Mouse (Mus musculus): Measurements from ENCODE around the gene Prpf6. TPM values are rescaled to one million over a fixed set of nuclear protein-coding genes. Genes with fewer than 3 reads are reported as not detected.

The Prpf6 gene
- total and polyA plus RNA-seq, 2 experiments from 2014 or later = 23.4 to 31.8 TPM

DNA sequence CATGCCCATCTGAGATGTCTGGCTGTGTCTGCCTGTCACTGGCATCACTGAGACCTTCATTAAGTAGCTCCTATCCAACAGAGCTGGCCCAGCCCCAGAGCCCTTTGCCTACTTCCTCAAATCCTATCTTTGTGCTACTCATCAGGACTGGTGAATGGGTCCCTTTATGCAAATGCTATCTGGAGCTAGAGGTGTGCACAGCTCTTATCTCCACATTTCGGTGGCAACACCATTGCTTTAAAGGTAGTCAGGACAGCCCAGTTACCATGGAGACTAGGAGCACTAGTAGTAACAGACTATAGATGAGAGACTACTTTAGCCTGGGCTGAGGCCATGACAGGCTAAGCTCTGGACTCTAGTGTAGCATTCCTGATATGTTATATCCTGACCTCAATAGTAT, 93.0 kb downstream of the Prpf6 start:
- Histone ChIP-seq H3K27me3 (ENCODE audit: control insufficient read depth, insufficient read depth, low read length) (no peaks in the 10 kb centered on the region), H3K9me3 (replicated peaks; ENCODE audit: control insufficient read depth, low read length) (no peaks in the 10 kb centered on the region), H3K9ac (replicated peaks; ENCODE audit: low read depth, low read length) (no peak overlapping the region), H3K27ac (ENCODE audit: low read depth) (no peak overlapping the region), H3K36me3 (replicated peaks; ENCODE audit: control insufficient read depth, insufficient read depth, low read length) (peaks cover 21% of the 10 kb centered on the region), H3K4me1 (ENCODE audit: control insufficient read depth, insufficient read depth) (peaks cover 5% of the 10 kb centered on the region; the same call in 1 of the 2 replicates), H3K4me3 (ENCODE audit: low read depth, low read length) (no peak overlapping the region), H3K4me2 (ENCODE audit: low read depth, low read length) (no peak overlapping the region)
- 59% methylated on average over 1 of the region's 1 CpGs for WGBS
- ATAC-seq (ENCODE audit: insufficient read depth, low read depth) (no peak), DNase-seq (ENCODE audit: low spot score) (no peak)
- no peak for TF ChIP-seq CTCF (IDR thresholded peaks at IDR 0.05; ENCODE audit: low read depth)
- no peak for TF ChIP-seq EP300 (IDR thresholded peaks at IDR 0.05; ENCODE audit: low read depth)

- peaks cover 21% of the 10 kb centered on the region for H3K36me3 ChIP-seq (replicated peaks; ENCODE audit: control insufficient read depth, insufficient read depth, low read length)
- WGBS = 90% methylated on average over 4 of the region's 4 CpGs
- no peak for ATAC-seq (ENCODE audit: insufficient read depth, low read depth)
- TF ChIP-seq CTCF (IDR thresholded peaks at IDR 0.05; ENCODE audit: low read depth) (no peak), EP300 (IDR thresholded peaks at IDR 0.05; ENCODE audit: low read depth) (no peak)
- no peak overlapping the region for H3K4me3 ChIP-seq (ENCODE audit: low read depth, low read length)
- H3K4me1 ChIP-seq (ENCODE audit: control insufficient read depth, insufficient read depth) = peaks cover 2% of the 10 kb centered on the region; the same call in 1 of the 2 replicates
- H3K27ac ChIP-seq (ENCODE audit: low read depth) = no peak overlapping the region
- H3K9me3 ChIP-seq (replicated peaks; ENCODE audit: control insufficient read depth, low read length) = no peaks in the 10 kb centered on the region
- H3K4me2 ChIP-seq (ENCODE audit: low read depth, low read length) = no peak overlapping the region
- no peak for DNase-seq (ENCODE audit: low spot score)
- H3K9ac ChIP-seq (replicated peaks; ENCODE audit: low read depth, low read length) = no peak overlapping the region
- H3K27me3 ChIP-seq (ENCODE audit: control insufficient read depth, insufficient read depth, low read length) = no peaks in the 10 kb centered on the region
Observed at GRCm38 (mm10) chr2:181685686-181686085, 94.0 kb downstream of the Prpf6 start.

GRCm38 (mm10) chr2:181687586-181687985, 95.9 kb downstream of the Prpf6 start:
- Histone ChIP-seq H3K9me3 (replicated peaks; ENCODE audit: control insufficient read depth, low read length) (no peaks in the 10 kb centered on the region), H3K27me3 (ENCODE audit: control insufficient read depth, insufficient read depth, low read length) (no peaks in the 10 kb centered on the region), H3K27ac (ENCODE audit: low read depth) (no peak overlapping the region), H3K36me3 (replicated peaks; ENCODE audit: control insufficient read depth, insufficient read depth, low read length) (peaks cover 21% of the 10 kb centered on the region), H3K4me2 (ENCODE audit: low read depth, low read length) (no peak overlapping the region), H3K4me1 (ENCODE audit: control insufficient read depth, insufficient read depth) (no peaks in the 10 kb centered on the region), H3K9ac (replicated peaks; ENCODE audit: low read depth, low read length) (no peak overlapping the region), H3K4me3 (ENCODE audit: low read depth, low read length) (no peak overlapping the region)
- TF ChIP-seq CTCF (IDR thresholded peaks at IDR 0.05; ENCODE audit: low read depth) (no peak), EP300 (IDR thresholded peaks at IDR 0.05; ENCODE audit: low read depth) (no peak)
- WGBS = 90% methylated on average over 8 of the region's 8 CpGs
- no peak for ATAC-seq (ENCODE audit: insufficient read depth, low read depth)
- DNase-seq (ENCODE audit: low spot score) = no peak

GRCm38 (mm10) chr2:181689466-181690160, 97.9 kb downstream of the Prpf6 start:
- TF ChIP-seq CTCF (IDR thresholded peaks at IDR 0.05; ENCODE audit: low read depth) (no peak), EP300 (IDR thresholded peaks at IDR 0.05; ENCODE audit: low read depth) (no peak)
- H3K9ac ChIP-seq (replicated peaks; ENCODE audit: low read depth, low read length) = no peak overlapping the region
- H3K4me2 ChIP-seq (ENCODE audit: low read depth, low read length) = no peak overlapping the region
- H3K36me3 ChIP-seq (replicated peaks; ENCODE audit: control insufficient read depth, insufficient read depth, low read length) = peaks cover 21% of the 10 kb centered on the region
- peaks cover 6% of the 10 kb centered on the region; the same call in 1 of the 2 replicates for H3K4me1 ChIP-seq (ENCODE audit: control insufficient read depth, insufficient read depth)
- ATAC-seq (ENCODE audit: insufficient read depth, low read depth) = no peak
- H3K9me3 ChIP-seq (replicated peaks; ENCODE audit: control insufficient read depth, low read length) = no peaks in the 10 kb centered on the region
- no peak for DNase-seq (ENCODE audit: low spot score)
- no peaks in the 10 kb centered on the region for H3K27me3 ChIP-seq (ENCODE audit: control insufficient read depth, insufficient read depth, low read length)
- H3K27ac ChIP-seq (ENCODE audit: low read depth) = no peak overlapping the region
- 87% methylated on average over 10 of the region's 10 CpGs for WGBS
- no peak overlapping the region for H3K4me3 ChIP-seq (ENCODE audit: low read depth, low read length)

DNA sequence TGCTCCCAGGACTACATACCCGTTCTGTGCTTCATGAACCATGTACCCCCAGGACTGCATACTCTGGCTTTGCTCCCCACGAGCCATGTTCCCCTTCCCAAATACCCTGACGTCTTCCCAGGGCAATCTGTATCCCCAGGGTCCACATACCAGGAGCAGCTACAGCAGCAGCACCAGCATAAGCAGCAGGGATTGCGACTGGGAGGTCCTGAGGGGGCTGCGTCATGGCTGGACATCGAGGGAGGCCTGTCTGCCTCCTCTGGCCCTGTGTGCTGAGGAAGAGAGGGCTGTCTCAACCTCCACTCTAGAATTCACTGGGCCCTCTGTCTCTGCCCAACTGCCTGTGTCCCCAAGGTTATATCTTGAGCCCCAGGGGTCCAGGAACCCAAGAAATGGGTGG, 99.4 kb downstream of the Prpf6 start:
- DNase-seq (ENCODE audit: low spot score) (no peak), ATAC-seq (ENCODE audit: insufficient read depth, low read depth) (no peak)
- H3K4me1 ChIP-seq (ENCODE audit: control insufficient read depth, insufficient read depth) = peaks cover 6% of the 10 kb centered on the region; the same call in 1 of the 2 replicates
- WGBS = 82% methylated on average over 6 of the region's 6 CpGs
- no peak overlapping the region for H3K4me3 ChIP-seq (ENCODE audit: low read depth, low read length)
- no peak overlapping the region for H3K4me2 ChIP-seq (ENCODE audit: low read depth, low read length)
- H3K9me3 ChIP-seq (replicated peaks; ENCODE audit: control insufficient read depth, low read length) = no peaks in the 10 kb centered on the region
- H3K27ac ChIP-seq (ENCODE audit: low read depth) = no peak overlapping the region
- no peaks in the 10 kb centered on the region; the same call in 1 of the 2 replicates for H3K27me3 ChIP-seq (ENCODE audit: control insufficient read depth, insufficient read depth, low read length)
- peaks cover 17% of the 10 kb centered on the region for H3K36me3 ChIP-seq (replicated peaks; ENCODE audit: control insufficient read depth, insufficient read depth, low read length)
- no peak overlapping the region for H3K9ac ChIP-seq (replicated peaks; ENCODE audit: low read depth, low read length)
- no peak for TF ChIP-seq EP300 (IDR thresholded peaks at IDR 0.05; ENCODE audit: low read depth)
- no peak for TF ChIP-seq CTCF (IDR thresholded peaks at IDR 0.05; ENCODE audit: low read depth)

DNA sequence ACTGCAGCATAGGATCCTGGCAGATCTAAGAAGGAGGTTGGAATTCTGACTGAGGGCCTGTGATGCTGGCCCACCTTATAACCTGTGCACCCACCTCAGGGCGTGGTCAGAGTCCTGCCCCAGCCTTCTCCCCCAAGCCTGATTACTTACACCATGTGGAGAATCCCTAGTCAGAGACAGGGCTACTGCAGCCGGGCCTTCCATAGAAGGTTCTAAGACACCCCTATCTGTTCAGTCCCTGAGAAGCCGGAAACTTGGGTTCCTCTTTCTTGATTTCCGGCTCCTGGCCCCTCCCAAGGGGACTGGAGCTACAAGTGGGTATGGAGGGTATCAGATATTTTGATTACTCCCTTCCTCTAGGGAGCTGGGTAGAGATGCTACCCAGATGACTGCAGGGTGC, 99.9 kb downstream of the Prpf6 start:
- Histone ChIP-seq H3K4me2 (ENCODE audit: low read depth, low read length) (no peak overlapping the region), H3K9me3 (replicated peaks; ENCODE audit: control insufficient read depth, low read length) (no peaks in the 10 kb centered on the region), H3K4me3 (ENCODE audit: low read depth, low read length) (no peak overlapping the region), H3K36me3 (replicated peaks; ENCODE audit: control insufficient read depth, insufficient read depth, low read length) (peaks cover 12% of the 10 kb centered on the region), H3K27ac (ENCODE audit: low read depth) (no peak overlapping the region), H3K4me1 (ENCODE audit: control insufficient read depth, insufficient read depth) (peaks cover 6% of the 10 kb centered on the region; the same call in 1 of the 2 replicates), H3K27me3 (ENCODE audit: control insufficient read depth, insufficient read depth, low read length) (no peaks in the 10 kb centered on the region; the same call in 1 of the 2 replicates), H3K9ac (replicated peaks; ENCODE audit: low read depth, low read length) (no peak overlapping the region)
- TF ChIP-seq CTCF (IDR thresholded peaks at IDR 0.05; ENCODE audit: low read depth) (no peak), EP300 (IDR thresholded peaks at IDR 0.05; ENCODE audit: low read depth) (no peak)
- no peak for ATAC-seq (ENCODE audit: insufficient read depth, low read depth)
- DNase-seq (ENCODE audit: low spot score) = no peak
- 87% methylated on average over 4 of the region's 4 CpGs for WGBS
